17 mouse cellular contexts compared by ENCODE assay signal in genomic region chr1:37635716-37636115, GRCm38 (mm10).
A peak's percentile ranks its signal among the peaks of the same experiment; 100 is the strongest.
DNase-seq lines count a peak whose midpoint lies in the region; ATAC-seq and TF ChIP-seq lines count a peak whose summit lies in the region.
"Had no signal": no experiment of that assay in that cellular context is flagged by ENCODE, and none has a peak within 500 bp of the region (broad histone marks: within the 10 kb centered on the region; RNA-seq: fewer than 3 reads in every experiment).

No protein-coding gene starts in this region.

- H3K9me3 ChIP-seq in liver, postnatal 0 days (ENCODE audit: low read length), result no peaks in the 10 kb centered on the region
- H3K9me3 ChIP-seq in liver, embryonic 11.5 days (ENCODE audit: control insufficient read depth, low read length), result no peaks in the 10 kb centered on the region
- H3K9me3 ChIP-seq: forebrain, embryonic 15.5 days; heart, embryonic 15.5 days; kidney, embryonic 15.5 days; liver, embryonic 13.5 days; neural tube, embryonic 13.5 days had no signal

- no peak overlapping the region for H3K27ac ChIP-seq in liver, postnatal 0 days (ENCODE audit: low read depth)
- no peak overlapping the region for H3K27ac ChIP-seq in liver, embryonic 11.5 days (ENCODE audit: low read depth, low read length)
- H3K27ac ChIP-seq: forebrain, embryonic 15.5 days; heart, embryonic 15.5 days; kidney, embryonic 15.5 days; liver, embryonic 13.5 days; neural tube, embryonic 13.5 days had no signal

- ATAC-seq in liver, postnatal 0 days, result no peak
- no peak for ATAC-seq in liver, embryonic 11.5 days (replicated peaks; ENCODE audit: low FRiP score)
- ATAC-seq: forebrain, embryonic 15.5 days; inflammation-experienced regulatory T-cells, adult 6 months had no signal

- H3K4me1 ChIP-seq in liver, postnatal 0 days (ENCODE audit: insufficient read depth), result no peaks in the 10 kb centered on the region
- H3K4me1 ChIP-seq in liver, embryonic 11.5 days (replicated peaks; ENCODE audit: control insufficient read depth, insufficient read depth, low read length), result no peaks in the 10 kb centered on the region
- H3K4me1 ChIP-seq: forebrain, embryonic 15.5 days; heart, embryonic 15.5 days had no signal

- TF ChIP-seq EP300 in liver, postnatal 0 days (IDR thresholded peaks at IDR 0.05; ENCODE audit: low read depth), result no peak

- TF ChIP-seq CTCF in liver, postnatal 0 days (IDR thresholded peaks at IDR 0.05; ENCODE audit: low read depth), result 0 out of 2 replicates have a peak, but pooled peaks have one; percentile 18

- H3K36me3 ChIP-seq in liver, postnatal 0 days (replicated peaks; ENCODE audit: insufficient read depth, low read length), result no peaks in the 10 kb centered on the region
- H3K36me3 ChIP-seq in liver, embryonic 11.5 days (ENCODE audit: control insufficient read depth, insufficient read depth, low read length), result no peaks in the 10 kb centered on the region
- H3K36me3 ChIP-seq: forebrain, embryonic 15.5 days; heart, embryonic 15.5 days; kidney, embryonic 15.5 days; liver, embryonic 13.5 days; neural tube, embryonic 13.5 days had no signal

- no peak overlapping the region for H3K4me2 ChIP-seq in liver, postnatal 0 days (ENCODE audit: low read depth, low read length)
- H3K4me2 ChIP-seq in liver, embryonic 11.5 days, result no peak overlapping the region
- H3K4me2 ChIP-seq: forebrain, embryonic 15.5 days; heart, embryonic 15.5 days; kidney, embryonic 15.5 days; liver, embryonic 13.5 days; neural tube, embryonic 13.5 days had no signal

- H3K27me3 ChIP-seq in liver, postnatal 0 days (ENCODE audit: insufficient read depth, low read length), result no peaks in the 10 kb centered on the region
- no peaks in the 10 kb centered on the region for H3K27me3 ChIP-seq in liver, embryonic 11.5 days (replicated peaks; ENCODE audit: control insufficient read depth, insufficient read depth, low read length)
- H3K27me3 ChIP-seq: forebrain, embryonic 15.5 days; heart, embryonic 15.5 days; liver, embryonic 13.5 days; neural tube, embryonic 13.5 days had no signal

- no peak overlapping the region for H3K4me3 ChIP-seq in liver, postnatal 0 days (ENCODE audit: low read depth, low read length)
- no peak overlapping the region for H3K4me3 ChIP-seq in liver, embryonic 11.5 days (ENCODE audit: low read depth, low read length)
- H3K4me3 ChIP-seq: forebrain, embryonic 15.5 days; heart, embryonic 15.5 days; kidney, embryonic 15.5 days; liver, embryonic 13.5 days; neural tube, embryonic 13.5 days had no signal

- H3K9ac ChIP-seq in liver, postnatal 0 days (replicated peaks), result no peak overlapping the region
- no peak overlapping the region for H3K9ac ChIP-seq in liver, embryonic 11.5 days (ENCODE audit: low read depth, low read length)
- H3K9ac ChIP-seq: forebrain, embryonic 15.5 days; heart, embryonic 15.5 days; kidney, embryonic 15.5 days; liver, embryonic 13.5 days; neural tube, embryonic 13.5 days had no signal

- DNase-seq in liver, postnatal 0 days, result no peak
- DNase-seq in liver, embryonic 11.5 days (ENCODE audit: low spot score), result no peak
- DNase-seq in ES-CJ7 (ENCODE audit: low read depth, low spot score) (peak; percentile 73), MN1 (ENCODE audit: low spot score) (no peak)
- peak; percentile 27 for DNase-seq in induced T-regulatory cell, adult 2 months (ENCODE audit: low read depth)
- DNase-seq in thymus, postnatal 4 days, result peak; percentile 64
- DNase-seq in right cerebral cortex, adult 2 months (ENCODE audit: low spot score in 2 of 2), result no peak
- DNase-seq: adrenal gland, adult 8-10 months; cerebellum, adult 11 months; layer of hippocampus, postnatal 36 days; liver, embryonic 13.5 days; right cerebral cortex, postnatal 25 days had no signal

- WGBS in liver, postnatal 0 days (ENCODE audit: insufficient replicate concordance), result 56% methylated on average over 7 of the region's 7 CpGs
- 59% methylated on average over 7 of the region's 7 CpGs for WGBS in liver, embryonic 11.5 days

Comparison
In these comparisons a context has a peak if more than half of its experiments do, and no peak if none do; other contexts are left out.
1. DNase-seq: peak in ES-CJ7 (single experiment), induced T-regulatory cell, adult 2 months (single experiment) and thymus, postnatal 4 days (single experiment); none in liver, postnatal 0 days (single experiment), liver, embryonic 11.5 days (single experiment), MN1 (single experiment) and right cerebral cortex, adult 2 months (0 of 2).